Mouse (Mus musculus) common myeloid progenitor, adult 5-6 weeks (primary cell): ENCODE results near the gene Sel1l. TPM values are rescaled to one million over a fixed set of nuclear protein-coding genes. Genes with fewer than 3 reads are reported as not detected.

ENCODE experiments used
- ATAC-seq: replicated peaks from 2 replicates; pipeline ENCODE4 v1.8.0; 2016; ENCODE audit warnings: low read depth, mild to moderate bottlenecking, moderate TSS enrichment, inconsistent platforms; ENCODE audit not compliant: poor library complexity, severe bottlenecking
- total RNA-seq: library from RNA; stranded (forward); fragments of 200-1000, 187-1606 nt; gene quantifications from 2 replicates; pipeline ENCODE4 v1.2.3, GENCODE M21; 2017

Gene Sel1l
- total RNA-seq, 1 experiment from 2014 or later = 67.9 TPM

- no peak for ATAC-seq
Measured at GRCm38 (mm10) chr12:91786355-91786754, 62.6 kb downstream of the Sel1l start.

- ATAC-seq = no peak
Measured at GRCm38 (mm10) chr12:91781432-91781831, 67.5 kb downstream of the Sel1l start.

GRCm38 (mm10) chr12:91780531-91780930 is 68.4 kb downstream of the Sel1l start:
- no peak for ATAC-seq

GRCm38 (mm10) chr12:91779004-91779365 is 70.0 kb downstream of the Sel1l start:
- ATAC-seq = peak; percentile 95

- no peak for ATAC-seq
Measured at GRCm38 (mm10) chr12:91778211-91779003, 70.5 kb downstream of the Sel1l start.

- peak; percentile 27; the same call in 1 of the 2 replicates for ATAC-seq
Measured at GRCm38 (mm10) chr12:91776342-91776741, 72.6 kb downstream of the Sel1l start.

GRCm38 (mm10) chr12:91774811-91775284 is 74.1 kb downstream of the Sel1l start:
- no peak for ATAC-seq

- ATAC-seq = no peak
Measured at GRCm38 (mm10) chr12:91768871-91769270, 80.1 kb downstream of the Sel1l start.

GRCm38 (mm10) chr12:91768176-91768575 is 80.8 kb downstream of the Sel1l start:
- no peak for ATAC-seq

- peak; percentile 83 for ATAC-seq
Measured at GRCm38 (mm10) chr12:91766338-91767107, 82.4 kb downstream of the Sel1l start.

- peak; percentile 55 for ATAC-seq
Measured at GRCm38 (mm10) chr12:91765504-91765903, 83.5 kb downstream of the Sel1l start.

GRCm38 (mm10) chr12:91765054-91765453 is 83.9 kb downstream of the Sel1l start:
- ATAC-seq = peak; percentile 15

- no peak for ATAC-seq
Measured at GRCm38 (mm10) chr12:91764471-91764870, 84.5 kb downstream of the Sel1l start.

GRCm38 (mm10) chr12:91759836-91760235 is 89.1 kb downstream of the Sel1l start:
- ATAC-seq = no peak

GRCm38 (mm10) chr12:91757854-91758562 is 90.9 kb downstream of the Sel1l start:
- ATAC-seq = peak; percentile 74

GRCm38 (mm10) chr12:91756562-91757166 is 92.3 kb downstream of the Sel1l start:
- ATAC-seq = peak; percentile 67
